Mouse (Mus musculus) ES-E14 (cell line): ENCODE data around the gene Fads3. TPM values are rescaled to one million over a fixed set of nuclear protein-coding genes. Genes with fewer than 3 reads are reported as not detected.

ENCODE experiments used
- DNase-seq: peaks from one replicate; pipeline ENCODE4 v3.0.0-alpha.2; 2013; ENCODE audit warnings: low read depth, low spot score
- H3K27ac ChIP-seq: 2 replicates; pipeline ENCODE4 v1.5.1; 2012; ENCODE audit warnings: low read depth, mild to moderate bottlenecking, low read length, moderate library complexity, mixed read lengths; ENCODE audit not compliant: poor library complexity, insufficient read depth, severe bottlenecking
- H3K36me3 ChIP-seq: 2 replicates; pipeline ENCODE4 v1.6.1; 2012; ENCODE audit warnings: mild to moderate bottlenecking, low read length, moderate library complexity, mixed read lengths; ENCODE audit not compliant: control insufficient read depth, poor library complexity, insufficient read depth, severe bottlenecking
- H3K4me1 ChIP-seq, 2 experiments: fragments of 150-350 bp in 1 of 2; sonication (generic) in 1 of 2; 2 replicates each; pipeline ENCODE4 v1.6.1; 2012; ENCODE audit warnings: low read length in 2 of 2, mild to moderate bottlenecking in 1 of 2, mixed read lengths in 1 of 2; ENCODE audit not compliant: control insufficient read depth in 2 of 2, insufficient read depth in 2 of 2, poor library complexity in 1 of 2
- H3K4me3 ChIP-seq, 2 experiments: fragments of 150-350 bp in 1 of 2; sonication (generic) in 1 of 2; 2 replicates each; pipeline ENCODE4 v1.5.1; 2012; ENCODE audit warnings: low read length in 2 of 2, low read depth in 1 of 2, mild to moderate bottlenecking in 1 of 2, mixed read lengths in 1 of 2; ENCODE audit not compliant: insufficient read depth in 1 of 2, poor library complexity in 1 of 2, severe bottlenecking in 1 of 2
- H3K9ac ChIP-seq: 2 replicates; pipeline ENCODE4 v1.6.1; 2012; ENCODE audit warnings: low read depth, mild to moderate bottlenecking, low read length, mixed read lengths; ENCODE audit not compliant: poor library complexity, insufficient read depth, severe bottlenecking
- H3K9me3 ChIP-seq: fragments of 150-350 bp; sonication (generic); 2 replicates; pipeline ENCODE4 v1.6.1; 2012; ENCODE audit warnings: low read depth, mild to moderate bottlenecking, low read length; ENCODE audit not compliant: control insufficient read depth, insufficient read depth
- CHD2 ChIP-seq: IDR thresholded peaks from 2 replicates; pipeline ENCODE4 v1.6.1; 2014; ENCODE audit warnings: mild to moderate bottlenecking, low read depth, low read length, inconsistent platforms
- HCFC1 ChIP-seq: IDR thresholded peaks from 2 replicates; pipeline ENCODE4 v1.6.1; 2012; ENCODE audit warnings: low read length, inconsistent platforms, borderline replicate concordance; ENCODE audit not compliant: insufficient read depth
- MAFK ChIP-seq: IDR thresholded peaks from 2 replicates; pipeline ENCODE4 v1.6.1; 2014; ENCODE audit warnings: mild to moderate bottlenecking, low read depth, low read length, inconsistent platforms; ENCODE audit not compliant: insufficient read depth
- ZC3H11A ChIP-seq: IDR thresholded peaks from 2 replicates; pipeline ENCODE4 v1.6.1; 2012; ENCODE audit warnings: low read depth, mild to moderate bottlenecking, inconsistent platforms, low read length, borderline replicate concordance
- ZNF384 ChIP-seq: IDR thresholded peaks from 2 replicates; pipeline ENCODE4 v1.6.1; 2012; ENCODE audit warnings: low read depth, low read length, inconsistent platforms
- in situ Hi-C, 2 experiments: fragments of 600-800 bp; cut with MboI; formaldehyde crosslinking; loops; one replicate each; pipeline ENCODE4 v1.15.1; 2025; ENCODE audit warnings: low sequenced_read_pairs in 2 of 2, inconsistent platforms in 1 of 2; ENCODE audit not compliant: unreplicated experiment in 2 of 2
- total RNA-seq: library from RNA; depleted of rRNA; stranded (reverse); fragments of 300-350 nt; gene quantifications from 2 replicates; pipeline ENCODE4 v1.2.3, GENCODE M21; 2012

Fads3 gene
- total RNA-seq, 1 experiment = 7.2 TPM

GRCm38 (mm10) chr19:10052698-10053097 lies 11.3 kb downstream of the Fads3 start:
- TF ChIP-seq CHD2 = no peak
- TF ChIP-seq ZC3H11A = no peak
- TF ChIP-seq MAFK = no peak
- TF ChIP-seq HCFC1 = no peak
- TF ChIP-seq ZNF384 = no peak
- H3K9me3 ChIP-seq = no peaks in the 10 kb centered on the region
- no peak for DNase-seq
- H3K4me3 ChIP-seq = no peak overlapping the region
- no peak overlapping the region for H3K27ac ChIP-seq
- H3K4me1 ChIP-seq = no peaks in the 10 kb centered on the region
- in situ Hi-C loops = no loop called here
- no peaks in the 10 kb centered on the region for H3K36me3 ChIP-seq
- H3K9ac ChIP-seq = no peak overlapping the region

GRCm38 (mm10) chr19:10053692-10054260 lies 12.4 kb downstream of the Fads3 start:
- Histone ChIP-seq H3K9ac (no peak overlapping the region), H3K9me3 (no peaks in the 10 kb centered on the region), H3K4me3 (no peak overlapping the region), H3K36me3 (no peaks in the 10 kb centered on the region), H3K4me1 (no peaks in the 10 kb centered on the region), H3K27ac (no peak overlapping the region)
- no peak for DNase-seq
- TF ChIP-seq CHD2 = no peak
- no peak for TF ChIP-seq ZNF384
- TF ChIP-seq HCFC1 = no peak
- no peak for TF ChIP-seq MAFK
- TF ChIP-seq ZC3H11A = no peak
- in situ Hi-C loops = no loop called here

- Histone ChIP-seq H3K36me3 (no peaks in the 10 kb centered on the region), H3K4me1 (no peaks in the 10 kb centered on the region; a peak in 1 of 4 replicates), H3K27ac (no peak overlapping the region), H3K9ac (no peak overlapping the region), H3K4me3 (no peak overlapping the region), H3K9me3 (no peaks in the 10 kb centered on the region)
- DNase-seq = no peak
- TF ChIP-seq ZNF384 (no peak), MAFK (no peak), CHD2 (no peak), HCFC1 (no peak), ZC3H11A (no peak)
- in situ Hi-C loops = no loop called here
Observed at GRCm38 (mm10) chr19:10054361-10055075, 13.1 kb downstream of the Fads3 start.

- no peak overlapping the region for H3K9ac ChIP-seq
- in situ Hi-C loops = no loop called here
- no peaks in the 10 kb centered on the region for H3K36me3 ChIP-seq
- no peak overlapping the region for H3K27ac ChIP-seq
- no peaks in the 10 kb centered on the region; a peak in 1 of 4 replicates for H3K4me1 ChIP-seq
- H3K9me3 ChIP-seq = no peaks in the 10 kb centered on the region
- TF ChIP-seq CHD2 (no peak), ZNF384 (no peak), HCFC1 (no peak), MAFK (no peak), ZC3H11A (no peak)
- H3K4me3 ChIP-seq = no peak overlapping the region
- no peak for DNase-seq
Observed at GRCm38 (mm10) chr19:10055261-10055660, 13.9 kb downstream of the Fads3 start.
